Mouse (Mus musculus) c-Kit-negative CD71-positive TER-119-positive erythroid progenitor cells, embryonic 14.5 days (primary cell): ENCODE results near the gene Prss46.

Source experiments
- DNase-seq: peaks from one replicate; pipeline ENCODE4 v3.0.0-alpha.2; 2013; ENCODE audit warnings: low read depth, low spot score

Prss46 gene

GRCm38 (mm10) chr9:110896595-110896994, 52.3 kb downstream of the Prss46 start:
- no peak for DNase-seq

DNA sequence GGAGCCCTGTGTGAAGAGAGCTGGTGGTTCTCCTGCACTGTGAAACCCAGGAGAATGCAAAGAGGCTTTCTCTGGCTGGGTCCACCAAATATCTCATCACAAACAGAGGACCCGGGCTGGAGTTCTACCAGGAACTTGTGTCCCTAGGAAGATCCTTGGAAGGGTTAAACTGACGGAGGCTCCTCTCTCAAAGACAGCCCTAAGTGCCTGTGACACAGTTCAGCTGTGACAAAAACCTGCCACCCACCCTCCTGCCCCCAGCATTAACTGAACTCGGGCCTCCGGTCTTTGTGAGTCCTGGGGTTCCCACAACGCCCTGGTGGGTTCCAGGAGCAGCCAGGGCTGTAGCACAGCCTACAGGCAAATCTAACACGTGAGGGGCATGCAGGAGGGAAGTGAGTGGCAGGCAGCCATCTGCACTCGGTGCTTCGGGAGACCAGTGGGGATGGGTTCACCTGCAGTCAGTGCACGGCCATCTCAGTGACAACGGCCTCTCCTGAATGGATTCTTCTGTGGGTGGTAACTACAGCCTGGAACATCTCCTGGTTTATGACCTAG, 55.2 kb downstream of the Prss46 start:
- DNase-seq, result no peak

DNA sequence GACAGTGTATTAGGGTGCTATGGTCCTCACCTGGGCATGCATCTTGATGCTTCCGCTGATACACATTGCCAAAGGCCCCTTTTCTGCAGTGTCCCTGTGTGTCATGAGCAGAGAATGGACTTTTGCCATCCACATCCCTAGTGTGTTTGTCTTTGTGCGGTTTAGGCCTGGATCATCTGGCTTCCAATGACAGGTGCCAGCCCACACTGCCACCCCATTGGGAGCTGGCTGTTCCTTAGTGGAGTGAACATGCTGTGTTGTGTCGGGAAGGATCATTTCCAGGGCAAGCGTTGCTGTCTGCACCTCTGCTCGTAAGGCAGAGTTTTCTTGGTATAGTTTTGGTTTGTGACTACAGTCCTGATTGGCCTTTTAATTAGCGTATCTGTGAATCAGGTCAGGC, 56.9 kb downstream of the Prss46 start:
- DNase-seq, result no peak

- DNase-seq, result no peak
Measured at GRCm38 (mm10) chr9:110902271-110902670, 58.0 kb downstream of the Prss46 start.
